Mouse (Mus musculus) heart, postnatal 36 days (tissue): ENCODE data around the gene Phyh. TPM values are rescaled to one million over a fixed set of nuclear protein-coding genes. Genes with fewer than 3 reads are reported as not detected.

Experiments used
- DNase-seq, 2 experiments: peaks; one replicate each; pipeline ENCODE4 v3.0.0; 2021 to 2022
- intact Hi-C: fragments of 180-260 bp; cut with DNase I; formaldehyde crosslinking; loops from one replicate; pipeline ENCODE4 v1.15.1; 2025
- total RNA-seq, 2 experiments: library from RNA; stranded (reverse); gene quantifications; 2 replicates each; pipeline ENCODE4 v1.2.3; 2021

Phyh gene
- 100 to 1,000 TPM; 763 to 822 TPM for total RNA-seq

GRCm38 (mm10) chr2:4918860-4919739 lies at the start of gene Phyh:
Gene Phyh, plus strand, starts transcription at chr2:4919019.
- intact Hi-C loops = no loop called here

GRCm38 (mm10) chr2:4872740-4873139 lies 46.1 kb upstream of the Phyh start:
- no peak for DNase-seq
- intact Hi-C loops = no loop called here

More at GRCm38 (mm10) chr2:4918860-4919739, at the start of gene Phyh:
- peak; percentile 86 to 88 for DNase-seq

- intact Hi-C loops = no loop called here
- no peak for DNase-seq
Observed at GRCm38 (mm10) chr2:4873331-4873730, 45.5 kb upstream of the Phyh start.

- DNase-seq = no peak
Observed at GRCm38 (mm10) chr2:4875090-4875489, 43.7 kb upstream of the Phyh start.

GRCm38 (mm10) chr2:4876131-4876530 lies 42.7 kb upstream of the Phyh start:
- intact Hi-C loops = no loop called here
- no peak for DNase-seq

More at GRCm38 (mm10) chr2:4875090-4875489, 43.7 kb upstream of the Phyh start:
- intact Hi-C loops = no loop called here

GRCm38 (mm10) chr2:4880737-4881349 lies 38.0 kb upstream of the Phyh start:
- peak in 1 of 2 experiments; percentile 20 for DNase-seq
- intact Hi-C loops = loop anchor here (5.0 kb wide), 1 partner anchor 164 kb away; the partner anchor contains the start of gene Bend7

GRCm38 (mm10) chr2:4881350-4882248 lies 37.2 kb upstream of the Phyh start, which contains the start of gene Sephs1:
Gene Sephs1, plus strand, starts transcription at chr2:4881564.
- peak; percentile 83 to 88 for DNase-seq
- intact Hi-C loops = loop anchor here (2.0 to 5.0 kb wide), 2 partner anchors 35 to 164 kb away; partner anchors contain the start of gene Bend7

- DNase-seq = peak; percentile 64 to 87
- intact Hi-C loops = loop anchor here (2.0 to 5.0 kb wide), 2 partner anchors 34 to 165 kb away; partner anchors contain the start of gene Bend7
Observed at GRCm38 (mm10) chr2:4882249-4882791, 36.5 kb upstream of the Phyh start.

- intact Hi-C loops = loop anchor here (2.0 to 5.0 kb wide), 2 partner anchors 34 to 166 kb away; partner anchors contain the start of gene Bend7
- DNase-seq = no peak
Observed at GRCm38 (mm10) chr2:4883009-4883704, 35.7 kb upstream of the Phyh start.

- no peak for DNase-seq
- intact Hi-C loops = no loop called here
Observed at GRCm38 (mm10) chr2:4886896-4887295, 31.9 kb upstream of the Phyh start.

GRCm38 (mm10) chr2:4895598-4895997 lies 23.2 kb upstream of the Phyh start:
- DNase-seq = no peak
- intact Hi-C loops = no loop called here

GRCm38 (mm10) chr2:4896970-4897369 lies 21.8 kb upstream of the Phyh start:
- intact Hi-C loops = no loop called here
- no peak for DNase-seq

GRCm38 (mm10) chr2:4900624-4901023 lies 18.2 kb upstream of the Phyh start:
- intact Hi-C loops = no loop called here

GRCm38 (mm10) chr2:4902346-4902745 lies 16.5 kb upstream of the Phyh start:
- DNase-seq = no peak
- intact Hi-C loops = no loop called here

More at GRCm38 (mm10) chr2:4900624-4901023, 18.2 kb upstream of the Phyh start:
- DNase-seq = no peak

- intact Hi-C loops = no loop called here
- DNase-seq = no peak
Observed at GRCm38 (mm10) chr2:4907120-4907519, 11.7 kb upstream of the Phyh start.

- no peak for DNase-seq
- intact Hi-C loops = no loop called here
Observed at GRCm38 (mm10) chr2:4907916-4908315, 10.9 kb upstream of the Phyh start.

GRCm38 (mm10) chr2:4908771-4909315 lies 10.0 kb upstream of the Phyh start:
- intact Hi-C loops = no loop called here
- no peak for DNase-seq

GRCm38 (mm10) chr2:4909909-4910308 lies 8.9 kb upstream of the Phyh start:
- DNase-seq = no peak
- intact Hi-C loops = no loop called here

- intact Hi-C loops = no loop called here
- no peak for DNase-seq
Observed at GRCm38 (mm10) chr2:4910521-4910920, 8.3 kb upstream of the Phyh start.
